Mouse (Mus musculus) CH12.LX (cell line): ENCODE results near the gene Rpl38. TPM values are rescaled to one million over a fixed set of nuclear protein-coding genes. Genes with fewer than 3 reads are reported as not detected.

Experiments
- DNase-seq: peaks from one replicate; pipeline ENCODE4 v3.0.0-alpha.2; 2013; ENCODE audit errors: extremely low read depth
- H3K27ac ChIP-seq: 2 replicates; pipeline ENCODE4 v1.5.1; 2012; ENCODE audit warnings: low read depth, mild to moderate bottlenecking, control low read depth, moderate library complexity; ENCODE audit not compliant: insufficient read depth
- H3K27me3 ChIP-seq: replicated peaks from 2 replicates; pipeline ENCODE3; 2012; ENCODE audit warnings: inconsistent platforms
- H3K36me3 ChIP-seq, 2 experiments: replicated peaks in 1 of 2; 2 replicates each; pipeline versions ENCODE3 to v1.6.1; 2012; ENCODE audit warnings: inconsistent platforms in 1 of 2, low read length in 1 of 2, mild to moderate bottlenecking in 1 of 2, mixed read lengths in 1 of 2, moderate library complexity in 1 of 2; ENCODE audit not compliant: control insufficient read depth in 1 of 2, insufficient read depth in 1 of 2
- H3K4me1 ChIP-seq, 2 experiments: 2 replicates each; pipeline ENCODE4 v1.6.1; 2012; ENCODE audit warnings: inconsistent platforms in 1 of 2, moderate library complexity in 1 of 2; ENCODE audit not compliant: insufficient read depth in 2 of 2, control insufficient read depth in 1 of 2
- H3K4me2 ChIP-seq: 2 replicates; pipeline ENCODE4 v1.6.1; 2012; ENCODE audit warnings: low read depth, mild to moderate bottlenecking, control low read depth; ENCODE audit not compliant: poor library complexity, insufficient read depth, severe bottlenecking
- H3K4me3 ChIP-seq, 3 experiments: fragments of 150-350 bp in 1 of 3; sonication (generic) in 1 of 3; replicated peaks in 1 of 3; 2 replicates each; pipeline versions ENCODE3 to v1.5.1; 2011 to 2012; ENCODE audit warnings: low read depth in 2 of 3, low read length in 2 of 3, mild to moderate bottlenecking in 2 of 3, moderate library complexity in 2 of 3, control low read depth in 1 of 3, improper control_type of control experiment in 1 of 3, inconsistent platforms in 1 of 3, mixed read lengths in 1 of 3; ENCODE audit not compliant: poor library complexity in 1 of 3
- H3K79me2 ChIP-seq: replicated peaks from 2 replicates; pipeline ENCODE4 v1.6.1; 2012; ENCODE audit warnings: mild to moderate bottlenecking, moderate library complexity; ENCODE audit not compliant: control insufficient read depth, poor library complexity, insufficient read depth, severe bottlenecking; ENCODE audit errors: extremely low read depth
- H3K9ac ChIP-seq: 2 replicates; pipeline ENCODE4 v1.6.1; 2012; ENCODE audit warnings: low read depth, mild to moderate bottlenecking, control low read depth, moderate library complexity; ENCODE audit not compliant: insufficient read depth
- H3K9me3 ChIP-seq: replicated peaks from 2 replicates; pipeline ENCODE3; 2012; ENCODE audit warnings: low read length, inconsistent platforms, mixed read lengths
- BHLHE40 ChIP-seq: IDR thresholded peaks from 2 replicates; pipeline ENCODE4 v1.6.1; 2011; ENCODE audit warnings: mild to moderate bottlenecking, low read depth, low read length, improper control_type of control experiment
- CHD1 ChIP-seq: IDR thresholded peaks from 2 replicates; pipeline ENCODE4 v1.6.1; 2012; ENCODE audit warnings: low read depth, low read length, improper control_type of control experiment, inconsistent platforms
- CTCF ChIP-seq, 2 experiments: IDR thresholded peaks in 1 of 2; conservative IDR thresholded peaks in 1 of 2; 2 replicates each; pipeline ENCODE4 v1.5.1; 2011 to 2012; ENCODE audit warnings: low read depth in 2 of 2, low read length in 2 of 2, improper control_type of control experiment in 1 of 2, inconsistent platforms in 1 of 2, mild to moderate bottlenecking in 1 of 2, moderate library complexity in 1 of 2
- ELF1 ChIP-seq: IDR thresholded peaks from 2 replicates; pipeline ENCODE4 v1.6.1; 2014; ENCODE audit warnings: low read depth, mild to moderate bottlenecking, inconsistent platforms, low read length, improper control_type of control experiment
- EP300 ChIP-seq: IDR thresholded peaks from 2 replicates; pipeline ENCODE4 v1.6.1; 2011; ENCODE audit warnings: low read length, improper control_type of control experiment
- ETS1 ChIP-seq: conservative IDR thresholded peaks from 2 replicates; pipeline ENCODE4 v1.6.1; 2012; ENCODE audit warnings: low read depth, mild to moderate bottlenecking, inconsistent platforms, low read length, improper control_type of control experiment, moderate library complexity
- IRF4 ChIP-seq: IDR thresholded peaks from 2 replicates; pipeline ENCODE4 v1.6.1; 2014; ENCODE audit warnings: low read depth, mild to moderate bottlenecking, inconsistent platforms, low read length, improper control_type of control experiment
- KAT2A ChIP-seq: IDR thresholded peaks from 2 replicates; pipeline ENCODE4 v1.6.1; 2012; ENCODE audit warnings: low read length, improper control_type of control experiment, inconsistent platforms; ENCODE audit not compliant: insufficient replicate concordance
- MAZ ChIP-seq: IDR thresholded peaks from 2 replicates; pipeline ENCODE4 v1.6.1; 2012; ENCODE audit warnings: low read depth, mild to moderate bottlenecking, inconsistent platforms, low read length, improper control_type of control experiment, moderate library complexity
- MEF2A ChIP-seq: IDR thresholded peaks from 2 replicates; pipeline ENCODE4 v1.6.1; 2014; ENCODE audit warnings: low read depth, mild to moderate bottlenecking, inconsistent platforms, low read length, improper control_type of control experiment, borderline replicate concordance
- NELFE ChIP-seq: IDR thresholded peaks from 2 replicates; pipeline ENCODE4 v1.6.1; 2011; ENCODE audit warnings: low read depth, low read length, improper control_type of control experiment
- PAX5 ChIP-seq: IDR thresholded peaks from 2 replicates; pipeline ENCODE4 v1.6.1; 2012; ENCODE audit warnings: low read length, inconsistent platforms, mixed read lengths
- POLR2AphosphoS2 ChIP-seq: IDR thresholded peaks from 2 replicates; pipeline ENCODE4 v1.6.1; 2011; ENCODE audit warnings: low read depth, low read length, improper control_type of control experiment
- RCOR1 ChIP-seq: conservative IDR thresholded peaks from 2 replicates; pipeline ENCODE4 v1.6.1; 2012; ENCODE audit warnings: low read depth, mild to moderate bottlenecking, inconsistent platforms, low read length, improper control_type of control experiment
- TBP ChIP-seq: conservative IDR thresholded peaks from 2 replicates; pipeline ENCODE4 v1.6.1; 2011; ENCODE audit warnings: low read depth, low read length, improper control_type of control experiment
- USF1 ChIP-seq: IDR thresholded peaks from 2 replicates; pipeline ENCODE4 v1.6.1; 2014; ENCODE audit warnings: low read depth, mild to moderate bottlenecking, inconsistent platforms, low read length, improper control_type of control experiment
- ZC3H11A ChIP-seq: IDR thresholded peaks from 2 replicates; pipeline ENCODE4 v1.6.1; 2012; ENCODE audit warnings: low read depth, mild to moderate bottlenecking, inconsistent platforms, low read length, improper control_type of control experiment
- dilution Hi-C: fragments of 300-500 bp; cut with MboI; formaldehyde crosslinking; loops from 2 replicates; pipeline ENCODE4 v1.14.3; 2020; ENCODE audit warnings: low sequenced_read_pairs; ENCODE audit not compliant: extremely low pct_unique_long_range_greater_than_20kb, extremely low pct_ligation_motif_present
- in situ Hi-C: fragments of 300-500 bp; cut with MboI; formaldehyde crosslinking; loops from 3 replicates; pipeline ENCODE4 v1.14.3; 2019; ENCODE audit warnings: low sequenced_read_pairs, low pct_ligation_motif_present, low pct_unique_long_range_greater_than_20kb, mixed read lengths
- polyA plus RNA-seq: library from polyadenylated mRNA; unstranded; fragments of >175 nt; gene quantifications from 2 replicates; pipeline ENCODE4 v1.2.1, GENCODE M21; 2012; ENCODE audit warnings: low read depth; ENCODE audit not compliant: insufficient read length
- total RNA-seq, 2 experiments: library from RNA; depleted of rRNA; stranded (reverse); fragments of 300-350 nt in 1 of 2; fragments of >200 nt in 1 of 2; gene quantifications; 2 replicates each; pipeline ENCODE4 v1.2.3; 2012 to 2014

Gene Rpl38
- total and polyA plus RNA-seq, 3 experiments = 1,435 to 5,556 (median 4,204) TPM

GRCm38 (mm10) chr11:114649510-114649909 is 18.8 kb upstream of the Rpl38 start:
- Histone ChIP-seq H3K27me3 (peaks cover 37% of the 10 kb centered on the region), H3K79me2 (no peaks in the 10 kb centered on the region), H3K4me2 (no peak overlapping the region), H3K9me3 (peaks cover 23% of the 10 kb centered on the region), H3K27ac (no peak overlapping the region), H3K4me3 (no peak overlapping the region)
- no peak for DNase-seq
- dilution Hi-C loops = no loop called here
- TF ChIP-seq KAT2A = no peak
- peak; percentile 37 to 43 for TF ChIP-seq CTCF (conservative IDR thresholded peaks at IDR 0.05 in 1 of 2, IDR thresholded peaks at IDR 0.05 in 1 of 2; ENCODE audit: low read depth in 2 of 2, low read length in 2 of 2)
- TF ChIP-seq PAX5 = no peak
- TF ChIP-seq, all 38 proteins: peak for 1
- Histone ChIP-seq H3K9ac (no peak overlapping the region), H3K4me1 (peaks cover 2 to 10% of the 10 kb centered on the region in 2 experiments; a peak in 3 of 4 replicates), H3K36me3 (no peaks in the 10 kb centered on the region)
- in situ Hi-C loops = loop anchor here (25.0 kb wide), 2 partner anchors 137 to 787 kb away; no protein-coding TSS in a partner anchor

GRCm38 (mm10) chr11:114652531-114652930 is 15.8 kb upstream of the Rpl38 start:
- Histone ChIP-seq H3K4me2 (no peak overlapping the region), H3K9me3 (peaks cover 6% of the 10 kb centered on the region), H3K9ac (no peak overlapping the region), H3K79me2 (no peaks in the 10 kb centered on the region), H3K27ac (no peak overlapping the region), H3K4me3 (no peak overlapping the region), H3K4me1 (peaks cover 15 to 27% of the 10 kb centered on the region in 2 experiments), H3K27me3 (peaks cover 31% of the 10 kb centered on the region), H3K36me3 (no peaks in the 10 kb centered on the region)
- dilution Hi-C loops = no loop called here
- TF ChIP-seq EP300 = no peak
- DNase-seq = no peak
- in situ Hi-C loops = loop anchor here (25.0 kb wide), 1 partner anchor 940 kb away; the partner anchor contains the start of gene Cpsf4l

- H3K4me2 ChIP-seq = no peak overlapping the region
- peaks cover 4% of the 10 kb centered on the region for H3K9me3 ChIP-seq
- in situ Hi-C loops = loop anchor here (25.0 kb wide), 1 partner anchor 941 kb away; the partner anchor contains the start of gene Cpsf4l
- TF ChIP-seq IRF4 = no peak
- TF ChIP-seq ZC3H11A = no peak
- TF ChIP-seq TBP = no peak
- no peak for TF ChIP-seq CHD1
- TF ChIP-seq ELF1 = no peak
- TF ChIP-seq MEF2A = no peak
- no peak for TF ChIP-seq NELFE
- TF ChIP-seq RCOR1 = no peak
- no peak for TF ChIP-seq BHLHE40
- TF ChIP-seq ETS1 = no peak
- no peak for TF ChIP-seq MAZ
- no peak for TF ChIP-seq USF1
- TF ChIP-seq POLR2AphosphoS2 = no peak
- TF ChIP-seq, all 38 proteins: peak for 0
- Histone ChIP-seq H3K27me3 (peaks cover 23% of the 10 kb centered on the region), H3K27ac (no peak overlapping the region), H3K79me2 (no peaks in the 10 kb centered on the region), H3K36me3 (no peaks in the 10 kb centered on the region), H3K9ac (no peak overlapping the region), H3K4me1 (peaks cover 15 to 27% of the 10 kb centered on the region in 2 experiments), H3K4me3 (no peak overlapping the region)
- no peak for DNase-seq
- dilution Hi-C loops = no loop called here
Measured at GRCm38 (mm10) chr11:114653664-114654063, 14.7 kb upstream of the Rpl38 start.
